Mouse (Mus musculus) urinary bladder, postnatal 10 days (tissue): ENCODE data around the gene Bysl.

Experiments
- DNase-seq: peaks from one replicate; pipeline ENCODE4 v3.0.0; 2022; ENCODE audit warnings: low spot score

Gene Bysl

GRCm38 (mm10) chr17:47594183-47594968 lies 16.9 kb downstream of the Bysl start:
- DNase-seq = no peak

GRCm38 (mm10) chr17:47593854-47594182 lies 17.5 kb downstream of the Bysl start:
- DNase-seq = no peak

- peak; percentile 92 for DNase-seq
These were observed 18.0 kb downstream of the Bysl start for GRCm38 (mm10) chr17:47593215-47593853.

GRCm38 (mm10) chr17:47591073-47591472 lies 20.2 kb downstream of the Bysl start:
- no peak for DNase-seq

- no peak for DNase-seq
These were observed 22.8 kb downstream of the Bysl start for GRCm38 (mm10) chr17:47588517-47588916.

- no peak for DNase-seq
These were observed 30.3 kb downstream of the Bysl start for GRCm38 (mm10) chr17:47580962-47581361.

GRCm38 (mm10) chr17:47578655-47579054 lies 32.6 kb downstream of the Bysl start:
- no peak for DNase-seq

- DNase-seq = no peak
These were observed 36.5 kb downstream of the Bysl start for GRCm38 (mm10) chr17:47574830-47575229.

- no peak for DNase-seq
These were observed 37.3 kb downstream of the Bysl start for GRCm38 (mm10) chr17:47574028-47574427.

- no peak for DNase-seq
These were observed 38.9 kb downstream of the Bysl start for GRCm38 (mm10) chr17:47572436-47572835.

GRCm38 (mm10) chr17:47571621-47572020 lies 39.7 kb downstream of the Bysl start:
- DNase-seq = no peak

GRCm38 (mm10) chr17:47568951-47569527 lies 42.3 kb downstream of the Bysl start:
- DNase-seq = no peak

- DNase-seq = no peak
These were observed 42.9 kb downstream of the Bysl start for GRCm38 (mm10) chr17:47568389-47568788.

- no peak for DNase-seq
These were observed 44.0 kb downstream of the Bysl start for GRCm38 (mm10) chr17:47567271-47567670.

GRCm38 (mm10) chr17:47566133-47566532 lies 45.2 kb downstream of the Bysl start:
- DNase-seq = no peak

- no peak for DNase-seq
These were observed 46.7 kb downstream of the Bysl start for GRCm38 (mm10) chr17:47564612-47565011.

GRCm38 (mm10) chr17:47562875-47563274 lies 48.4 kb downstream of the Bysl start:
- no peak for DNase-seq

GRCm38 (mm10) chr17:47559726-47560125 lies 51.6 kb downstream of the Bysl start:
- no peak for DNase-seq

- DNase-seq = no peak
These were observed 54.1 kb downstream of the Bysl start for GRCm38 (mm10) chr17:47557179-47557578.

- DNase-seq = no peak
These were observed 56.7 kb downstream of the Bysl start for GRCm38 (mm10) chr17:47554621-47555020.

- no peak for DNase-seq
These were observed 58.3 kb downstream of the Bysl start for GRCm38 (mm10) chr17:47552994-47553393.

GRCm38 (mm10) chr17:47551049-47551448 lies 60.2 kb downstream of the Bysl start:
- DNase-seq = no peak
